Mouse (Mus musculus): ENCODE data around the gene Abtb2.

DNA sequence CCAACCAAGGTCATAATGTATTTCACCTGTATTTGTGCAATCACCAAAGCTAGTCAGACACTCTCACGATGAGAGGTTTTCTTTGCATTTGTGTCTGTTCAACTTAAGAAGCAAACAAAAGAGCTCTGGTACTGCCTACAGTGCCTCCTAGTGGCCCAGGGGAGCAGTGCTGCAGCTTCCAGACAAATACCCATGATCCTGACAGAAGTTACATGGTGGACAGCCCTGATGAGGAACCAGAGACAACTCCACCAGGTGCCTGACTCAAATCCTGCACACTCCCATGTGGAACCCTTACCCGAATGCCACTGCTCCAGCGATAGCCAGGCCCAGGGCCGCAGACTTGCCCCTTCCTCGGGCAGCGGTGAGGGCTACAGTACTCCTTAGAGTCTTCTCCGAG is 177.9 kb downstream of the Abtb2 start:
- TF ChIP-seq CTCF (IDR thresholded peaks at IDR 0.05) = peak; percentile 86
- TF ChIP-seq EP300 (IDR thresholded peaks at IDR 0.05; ENCODE audit: insufficient read depth, low read depth, low read length) = no peak
